Mouse (Mus musculus): ENCODE measurements around the gene Uba1.
A peak's percentile ranks its signal among the peaks of the same experiment; 100 is the strongest.

DNA sequence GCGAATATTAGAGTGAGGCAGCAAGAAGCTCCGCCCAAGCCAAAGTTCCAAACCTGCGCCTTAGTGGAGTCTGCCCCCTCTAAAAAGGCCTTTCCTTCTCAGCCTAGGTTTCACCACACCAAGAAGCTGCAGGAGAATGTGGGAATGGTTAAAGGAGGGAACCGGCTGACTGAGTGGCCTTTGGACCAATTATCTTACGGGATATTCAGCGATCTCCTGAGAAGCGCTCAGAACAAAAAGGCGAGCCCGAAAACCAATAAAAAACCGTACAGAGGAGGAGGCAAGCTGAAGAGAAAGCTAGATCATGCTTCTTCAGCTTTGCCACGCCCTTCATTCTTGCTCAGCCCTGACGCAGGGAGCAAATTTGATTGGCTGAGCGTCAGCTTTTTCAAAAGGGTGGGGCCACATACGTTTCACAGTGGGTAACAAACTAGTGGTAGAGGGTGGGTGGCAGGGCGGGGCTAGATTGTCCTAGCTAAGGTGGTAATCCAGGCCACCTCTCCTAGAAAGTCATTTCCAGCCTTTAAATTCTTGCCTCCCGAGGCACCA is 29.5 kb downstream of the Uba1 start, which contains the start of gene Cdk16:
- TF ChIP-seq HCFC1 (IDR thresholded peaks at IDR 0.05; ENCODE audit: borderline replicate concordance, insufficient read depth, low read length) = no peak
- 0 out of 2 replicates have a peak, but pooled peaks have one; percentile 37 for TF ChIP-seq MAFK (IDR thresholded peaks at IDR 0.05; ENCODE audit: insufficient read depth, low read depth, low read length)
- TF ChIP-seq CHD2 (IDR thresholded peaks at IDR 0.05; ENCODE audit: low read depth, low read length) = no peak
- TF ChIP-seq ZC3H11A (IDR thresholded peaks at IDR 0.05; ENCODE audit: borderline replicate concordance, low read depth, low read length) = no peak
- no peak for TF ChIP-seq ZNF384 (IDR thresholded peaks at IDR 0.05; ENCODE audit: low read depth, low read length)
